Mouse (Mus musculus) cerebellum, adult 11-12 months (tissue): ENCODE data around the gene Cerkl.

Experiments
- DNase-seq: peaks from one replicate; pipeline ENCODE4 v3.0.0; 2022

Cerkl gene

DNA sequence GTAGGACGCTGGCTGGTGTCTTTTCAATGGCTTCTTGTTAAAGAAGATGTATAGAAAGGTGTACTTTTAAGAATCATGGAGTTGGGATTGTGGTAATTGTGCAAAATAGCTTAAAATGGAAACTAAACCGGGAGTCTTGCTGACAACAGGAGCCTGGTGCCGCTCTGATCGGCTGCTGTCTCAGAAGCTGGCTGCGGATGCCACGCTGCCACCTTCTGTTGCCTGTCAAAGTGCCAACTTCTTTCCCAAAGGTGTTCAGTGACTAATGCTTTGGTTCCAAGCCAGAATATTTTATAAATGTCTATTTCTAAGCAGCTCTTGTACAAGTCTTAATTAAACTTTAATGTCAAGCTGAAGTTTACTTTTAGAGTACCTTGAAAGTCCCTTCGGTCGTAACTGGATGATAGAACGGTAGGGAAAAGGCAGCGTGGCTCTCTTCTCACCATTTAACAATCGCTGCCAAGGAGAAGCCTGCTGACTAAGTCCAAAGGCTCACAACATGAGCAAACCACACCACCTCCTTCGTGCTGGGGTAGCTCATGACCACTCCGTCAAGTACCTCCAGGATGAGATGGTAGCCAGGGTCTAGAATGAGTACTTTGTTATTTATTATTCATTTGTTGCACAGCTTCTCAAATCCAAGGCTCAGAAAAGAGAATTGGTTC is 147.0 kb downstream of the Cerkl start:
- peak; percentile 77 for DNase-seq

DNA sequence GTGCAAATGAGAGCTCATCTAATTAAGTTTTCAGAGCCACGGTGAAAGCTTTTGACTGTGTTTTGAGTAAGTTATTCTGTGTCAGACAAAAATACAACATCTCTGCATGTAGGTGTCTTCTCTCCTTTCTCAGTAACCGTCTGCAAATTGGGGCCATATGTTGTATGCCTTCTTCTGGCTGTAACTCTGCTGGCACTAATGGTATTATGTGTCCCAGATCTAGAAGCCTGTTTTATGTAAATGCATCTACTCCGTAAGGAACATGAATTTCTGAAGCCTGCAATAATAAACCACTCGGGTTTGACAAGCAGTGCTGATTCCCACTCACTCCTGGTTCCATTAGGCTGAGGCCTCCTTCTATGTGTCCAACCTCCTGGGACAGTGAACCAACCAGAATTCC is 149.0 kb downstream of the Cerkl start:
- DNase-seq, result no peak

DNA sequence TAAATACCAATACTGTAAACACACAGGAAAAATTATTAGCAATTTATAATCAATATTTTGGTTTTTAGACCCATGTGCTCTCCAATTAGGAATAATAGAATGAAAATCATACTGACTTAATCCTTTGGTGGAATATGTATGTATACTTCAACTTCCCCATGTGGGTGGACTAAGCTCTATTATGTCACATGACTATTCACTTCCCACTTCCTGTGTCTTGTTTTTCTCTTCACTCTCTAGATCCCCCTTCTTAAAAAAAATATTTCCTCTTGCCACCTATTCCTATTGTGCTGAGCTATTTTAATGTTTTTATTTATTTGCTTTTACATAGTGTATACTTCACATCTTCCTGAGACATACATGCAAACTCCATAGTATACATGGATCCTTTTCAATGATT is 154.2 kb downstream of the Cerkl start:
- DNase-seq, result no peak

DNA sequence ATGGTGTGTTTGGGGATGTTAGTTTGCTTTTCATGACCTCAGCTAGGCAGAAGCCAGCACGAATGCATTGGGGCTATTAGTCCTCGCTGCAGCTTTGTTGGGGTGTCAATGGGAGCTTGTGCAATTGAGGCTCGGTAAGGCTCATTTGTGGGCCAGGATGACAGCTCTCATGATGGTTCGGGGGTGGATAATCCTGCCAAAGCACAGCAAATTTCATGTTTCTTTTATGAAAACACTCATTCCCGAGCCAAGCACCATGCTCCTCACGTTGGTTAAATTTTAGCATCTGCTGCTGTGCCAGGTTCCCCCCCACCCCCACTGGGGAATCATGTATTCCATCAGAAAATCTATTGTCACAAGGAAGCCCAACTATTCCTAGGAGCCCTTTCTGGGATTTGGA is 164.2 kb downstream of the Cerkl start:
- DNase-seq, result no peak

DNA sequence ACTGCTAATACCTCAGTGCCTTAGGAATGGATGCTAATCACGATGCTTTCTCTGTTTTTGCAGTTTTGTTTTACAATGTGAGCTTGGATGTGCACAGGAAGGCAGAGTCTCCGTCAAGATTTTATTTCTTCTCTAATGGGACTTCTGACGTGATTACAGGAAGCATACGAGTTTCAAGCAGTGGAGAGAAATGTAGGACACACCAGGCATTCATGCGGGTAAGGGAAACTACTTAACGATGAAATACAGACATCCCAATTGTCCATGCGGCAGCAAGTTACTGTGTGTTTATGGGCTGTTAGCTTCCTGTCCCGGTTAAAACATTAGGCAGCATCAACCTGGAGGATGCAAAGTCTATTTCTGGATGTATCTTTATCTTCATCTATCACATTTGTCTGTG is 164.7 kb downstream of the Cerkl start:
- no peak for DNase-seq

DNA sequence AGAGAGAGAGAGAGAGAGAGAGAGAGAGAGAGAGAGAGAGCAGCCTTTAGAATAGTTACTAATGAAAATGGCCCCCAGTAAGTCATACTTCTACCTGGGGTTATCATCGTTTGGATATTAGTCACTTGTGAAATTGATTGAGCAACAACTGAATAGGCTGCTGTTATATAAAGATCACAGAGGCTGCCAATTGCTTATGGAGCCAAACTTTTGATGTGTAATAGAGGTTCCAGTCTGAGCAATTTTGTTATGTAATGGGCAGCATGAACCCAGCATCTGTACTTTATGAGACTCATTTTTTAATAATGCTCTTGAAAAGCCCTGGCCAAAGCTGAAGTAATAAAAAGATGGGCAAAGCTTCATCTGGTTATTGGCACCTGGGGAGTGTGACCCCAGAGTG is 166.4 kb downstream of the Cerkl start:
- DNase-seq, result no peak

DNA sequence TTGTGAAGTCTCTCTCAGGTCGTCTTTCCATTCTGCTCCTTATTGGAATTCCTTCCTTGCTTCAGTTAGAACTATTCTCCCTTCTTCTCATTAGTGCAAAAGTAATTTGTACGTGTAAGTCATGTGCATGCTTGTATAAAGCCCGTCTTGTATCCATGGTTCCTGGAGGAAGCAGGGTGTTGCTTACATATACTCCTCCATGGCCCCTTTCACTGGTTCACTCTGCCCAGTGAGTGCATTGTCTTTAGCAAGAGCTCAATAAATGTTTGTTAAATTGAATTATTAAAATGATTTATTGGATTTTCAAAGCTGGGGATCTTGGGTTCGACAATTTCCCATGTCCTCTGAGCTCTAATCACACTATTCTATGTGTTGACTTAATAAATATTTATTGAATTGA is 172.4 kb downstream of the Cerkl start:
- no peak for DNase-seq
